Mouse (Mus musculus) lung, adult 10 weeks (tissue): ENCODE data around the gene Olfr90. TPM values are rescaled to one million over a fixed set of nuclear protein-coding genes. Genes with fewer than 3 reads are reported as not detected.

Source experiments
- polyA plus RNA-seq: library from polyadenylated mRNA; stranded (reverse); fragments of 350-450 nt; fragmentation: Illumina TruSeq; extraction: RNeasy Lipid Tissue Mini Kit (QIAGEN cat#74804); gene quantifications from one replicate; pipeline ENCODE4 v1.2.3, GENCODE M21; 2014; ENCODE audit warnings: low read depth, low replicate concordance; ENCODE audit not compliant: insufficient read depth

The Olfr90 gene
- not detected for polyA plus RNA-seq

GRCm38 (mm10) chr17:37088399-37088798 is at the start of gene Olfr90:
Gene Olfr90, minus strand, starts transcription at chr17:37088499.

GRCm38 (mm10) chr17:37119988-37120387 is 31.7 kb upstream of the Olfr90 start, which contains the start of gene Olfr92:
Gene Olfr92, minus strand, starts transcription at chr17:37120088.

DNA sequence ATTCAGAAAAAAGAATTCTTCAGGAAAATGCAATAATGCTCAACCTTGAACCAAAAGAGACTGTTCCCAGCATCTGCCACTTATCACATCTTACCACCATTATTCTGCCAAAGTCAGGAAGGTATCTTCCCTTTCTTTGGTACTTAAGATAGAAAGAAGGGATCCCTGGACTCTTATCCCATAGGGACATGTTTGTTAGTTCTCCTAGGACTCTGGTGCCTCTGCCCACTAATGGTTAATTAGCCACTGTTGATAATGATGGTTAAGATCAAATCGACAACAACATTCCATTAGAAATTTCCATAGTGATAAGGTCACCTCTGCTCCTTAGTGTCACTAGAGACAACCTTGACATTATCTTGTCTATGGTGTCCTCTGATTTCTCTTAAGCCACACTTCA is 9.9 kb upstream of the Olfr90 start, which contains the start of gene Olfr91:
Olfr91 (minus strand) TSS at position 101 of the 400 bp plus-strand sequence.

GRCm38 (mm10) chr17:37045611-37046311 is 42.5 kb downstream of the Olfr90 start, which contains the start of gene Gabbr1:
Gene Gabbr1, plus strand, starts transcription at chr17:37045966.

Other genes with a start within 250 kb of the Olfr90 start
- gene Trim15, start 221.3 kb downstream of the Olfr90 start, polyA plus RNA-seq, result 0.49 TPM
- gene Trim10, start 218.9 kb downstream of the Olfr90 start, polyA plus RNA-seq, result 0.20 TPM
- 0.18 TPM for gene Trim40, start 198.4 kb downstream of the Olfr90 start, polyA plus RNA-seq
- not detected for gene Trim31, start 190.4 kb downstream of the Olfr90 start, polyA plus RNA-seq
- gene Rnf39, start 145.6 kb downstream of the Olfr90 start, polyA plus RNA-seq, result 6.7 TPM
- 112 TPM for gene Ppp1r11, start 136.8 kb downstream of the Olfr90 start, polyA plus RNA-seq
- gene Znrd1, start 129.9 kb downstream of the Olfr90 start, polyA plus RNA-seq, result 84.8 TPM
- gene Znrd1as, start 129.9 kb downstream of the Olfr90 start, polyA plus RNA-seq, result 9.5 TPM
- gene 2410137M14Rik, start 107.3 kb downstream of the Olfr90 start, polyA plus RNA-seq, result not detected
- gene H2-M5, start 99.0 kb downstream of the Olfr90 start, polyA plus RNA-seq, result 0.42 TPM
- 7.6 TPM for gene Zfp57, start 87.3 kb downstream of the Olfr90 start, polyA plus RNA-seq
- gene Mog, start 65.1 kb downstream of the Olfr90 start, polyA plus RNA-seq, result not detected
- 13.0 TPM for gene Gabbr1, start 42.5 kb downstream of the Olfr90 start, polyA plus RNA-seq
- gene Olfr91, start 9.8 kb upstream of the Olfr90 start, polyA plus RNA-seq, result not detected
- not detected for gene Olfr92, start 31.6 kb upstream of the Olfr90 start, polyA plus RNA-seq
- not detected for gene Olfr93, start 73.0 kb upstream of the Olfr90 start, polyA plus RNA-seq
- gene Ubd, start 105.4 kb upstream of the Olfr90 start, polyA plus RNA-seq, result 0.45 TPM
- gene Olfr94, start 112.5 kb upstream of the Olfr90 start, polyA plus RNA-seq, result not detected
- not detected for gene Olfr95, start 124.6 kb upstream of the Olfr90 start, polyA plus RNA-seq
- gene Olfr96, start 131.6 kb upstream of the Olfr90 start, polyA plus RNA-seq, result not detected
- not detected for gene Olfr97, start 148.8 kb upstream of the Olfr90 start, polyA plus RNA-seq
- not detected for gene Olfr98, start 175.2 kb upstream of the Olfr90 start, polyA plus RNA-seq
- 21.8 TPM for gene H2-M3, start 181.7 kb upstream of the Olfr90 start, polyA plus RNA-seq
- not detected for gene Olfr99, start 195.0 kb upstream of the Olfr90 start, polyA plus RNA-seq
- not detected for gene Olfr101, start 215.8 kb upstream of the Olfr90 start, polyA plus RNA-seq
- not detected for gene Olfr102, start 228.6 kb upstream of the Olfr90 start, polyA plus RNA-seq